Mouse (Mus musculus) gastrocnemius, postnatal 36 days (tissue): ENCODE data around the gene Igfbp7. TPM values are rescaled to one million over a fixed set of nuclear protein-coding genes. Genes with fewer than 3 reads are reported as not detected.

ENCODE experiments used
- total RNA-seq, 2 experiments: library from RNA; stranded (reverse); gene quantifications; 2 replicates each; pipeline ENCODE4 v1.2.3; 2021

The Igfbp7 gene
- total RNA-seq, 2 experiments from 2014 or later: 90.8 to 112 TPM

Other genes with a start within 250 kb of the Igfbp7 start
- gene Spink2, start 196.6 kb downstream of the Igfbp7 start, total RNA-seq: not detected
- gene Rest, start 142.6 kb downstream of the Igfbp7 start, total RNA-seq: 1 to 10 TPM; 7.1 to 8.4 TPM
- 10 to 100 TPM; 15.1 to 17.9 TPM for gene Noa1, start 98.0 kb downstream of the Igfbp7 start, total RNA-seq
- 10 to 100 TPM; 20.7 to 24.2 TPM for gene Polr2b, start 97.9 kb downstream of the Igfbp7 start, total RNA-seq